Mouse (Mus musculus): ENCODE data around the gene Siah1b.

The Siah1b gene

GRCm38 (mm10) chrX:164076040-164076775, at the start of gene Siah1b:
Siah1b (minus strand) TSS chrX:164076493.
- DNase-seq (ENCODE audit: low spot score in 2 of 2): peak; percentile 80 to 86

- DNase-seq (ENCODE audit: low spot score in 2 of 2): no peak
These were observed 47.6 kb upstream of the Siah1b start for GRCm38 (mm10) chrX:164123942-164124341.

- no peak for DNase-seq (ENCODE audit: low spot score in 2 of 2)
These were observed 37.5 kb upstream of the Siah1b start for GRCm38 (mm10) chrX:164113744-164114143.

GRCm38 (mm10) chrX:164111146-164111545, 34.9 kb upstream of the Siah1b start:
- DNase-seq (ENCODE audit: low spot score in 2 of 2): no peak

GRCm38 (mm10) chrX:164102656-164103055, 26.4 kb upstream of the Siah1b start:
- DNase-seq (ENCODE audit: low spot score in 2 of 2): no peak

GRCm38 (mm10) chrX:164102198-164102597, 25.9 kb upstream of the Siah1b start:
- no peak for DNase-seq (ENCODE audit: low spot score in 2 of 2)

DNA sequence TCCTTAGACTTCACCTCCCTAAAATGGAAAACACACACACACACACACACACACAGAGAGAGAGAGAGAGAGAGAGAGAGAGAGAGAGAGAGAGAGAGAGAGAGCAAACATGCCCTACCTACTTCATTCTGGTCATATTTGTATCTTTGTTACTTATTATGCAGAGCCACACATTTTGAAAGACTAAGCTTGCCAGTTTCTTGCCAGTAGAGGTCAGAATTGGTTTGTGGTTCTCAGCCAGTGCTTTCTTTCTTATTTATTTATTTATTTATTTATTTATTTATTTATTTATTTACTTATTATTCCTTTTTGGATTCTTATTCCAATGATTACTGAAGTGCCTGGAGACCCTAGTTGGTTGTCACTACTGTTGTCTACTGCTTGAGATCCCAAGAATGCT, 25.2 kb upstream of the Siah1b start:
- no peak for DNase-seq (ENCODE audit: low spot score in 2 of 2)

DNA sequence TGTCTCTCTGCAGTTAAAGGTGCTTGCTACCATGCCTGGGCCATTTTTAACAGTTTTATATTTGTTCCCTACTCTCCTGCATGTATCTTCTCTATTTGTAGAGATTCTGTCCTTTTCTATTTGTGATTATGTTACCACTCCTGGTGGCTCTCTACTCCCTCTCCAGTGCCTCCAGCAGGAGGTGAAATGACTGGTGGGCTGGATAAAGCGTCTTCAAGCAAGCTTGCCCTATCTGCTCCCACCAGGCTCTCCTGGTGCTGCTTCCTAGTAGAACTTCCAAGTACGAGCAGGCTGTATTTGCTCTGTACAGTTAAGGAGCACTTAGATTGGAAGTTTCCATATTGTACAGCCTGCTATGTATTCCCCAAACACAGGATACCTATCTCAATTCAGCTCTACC, 19.5 kb upstream of the Siah1b start:
- DNase-seq (ENCODE audit: low spot score in 2 of 2): no peak

DNA sequence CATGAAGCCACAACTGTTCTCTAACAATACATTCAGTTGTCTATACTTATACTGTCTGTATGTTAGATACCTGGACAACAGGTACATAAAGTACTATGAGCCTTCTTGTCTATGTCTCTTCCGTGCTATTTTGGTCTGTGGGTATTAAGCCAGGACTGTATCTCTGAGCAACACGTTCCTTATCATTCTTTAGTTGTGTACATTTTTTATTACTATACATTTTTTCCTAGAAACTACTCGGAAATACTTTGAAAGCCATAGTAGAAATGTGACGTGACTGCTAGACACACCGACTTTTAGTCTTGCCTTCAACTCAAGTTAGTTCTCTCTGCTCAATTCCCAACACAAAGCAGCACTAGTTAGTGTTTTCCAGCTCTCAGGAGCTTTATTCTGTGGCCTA, 17.1 kb upstream of the Siah1b start:
- DNase-seq (ENCODE audit: low spot score in 2 of 2): no peak

GRCm38 (mm10) chrX:164092300-164093169, 16.2 kb upstream of the Siah1b start:
- no peak for DNase-seq (ENCODE audit: low spot score in 2 of 2)

GRCm38 (mm10) chrX:164089916-164090315, 13.6 kb upstream of the Siah1b start:
- DNase-seq (ENCODE audit: low spot score in 2 of 2): no peak

DNA sequence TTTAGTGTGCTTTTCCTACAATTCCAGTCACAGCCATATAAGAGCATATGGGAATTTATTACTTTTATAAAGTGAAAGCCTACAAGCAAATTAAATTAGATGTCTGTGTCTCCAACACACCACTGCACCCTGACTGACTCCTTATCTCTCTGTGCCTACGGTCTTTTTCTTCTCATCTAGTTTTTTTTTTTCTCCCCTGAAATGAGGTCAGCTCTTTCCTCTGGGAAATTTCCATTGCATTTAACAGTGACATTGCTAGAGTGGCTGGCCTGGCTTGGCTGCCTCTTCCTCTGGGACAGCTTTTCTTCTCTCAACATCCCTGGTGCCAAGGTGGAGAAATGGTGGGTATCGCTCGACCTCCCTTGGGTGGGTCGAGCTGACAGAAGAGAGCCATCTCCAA, 12.3 kb upstream of the Siah1b start, which contains the start of gene Cltrn:
TSS of gene Cltrn (plus strand) at position 249 of the 400 bp plus-strand sequence.
- no peak for DNase-seq (ENCODE audit: low spot score in 2 of 2)

DNA sequence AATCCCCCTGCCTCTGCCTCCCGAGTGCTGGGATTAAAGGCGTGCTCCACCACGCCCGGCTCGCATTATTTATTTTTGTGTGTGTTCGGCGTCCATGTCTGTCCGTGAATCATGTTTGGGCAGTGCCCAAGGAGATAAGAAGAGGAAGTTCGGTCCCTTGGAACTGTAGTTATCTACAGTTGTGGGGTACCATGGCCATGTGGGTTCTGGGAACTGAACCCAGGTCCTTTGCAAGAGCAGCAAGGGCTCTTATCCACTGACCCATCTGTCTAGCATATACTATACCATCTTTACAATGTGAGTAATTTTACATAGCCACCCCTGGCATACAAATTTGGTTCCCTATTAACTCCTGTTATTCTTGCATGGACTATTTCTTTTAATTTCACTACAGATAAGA, 5.7 kb upstream of the Siah1b start:
- DNase-seq (ENCODE audit: low spot score in 2 of 2): no peak

GRCm38 (mm10) chrX:164068968-164069367, 7.3 kb downstream of the Siah1b start:
- DNase-seq (ENCODE audit: low spot score in 2 of 2): no peak

- peak; percentile 13 to 56 for DNase-seq (ENCODE audit: low spot score in 2 of 2)
These were observed 10.1 kb downstream of the Siah1b start for GRCm38 (mm10) chrX:164066185-164066584.

DNA sequence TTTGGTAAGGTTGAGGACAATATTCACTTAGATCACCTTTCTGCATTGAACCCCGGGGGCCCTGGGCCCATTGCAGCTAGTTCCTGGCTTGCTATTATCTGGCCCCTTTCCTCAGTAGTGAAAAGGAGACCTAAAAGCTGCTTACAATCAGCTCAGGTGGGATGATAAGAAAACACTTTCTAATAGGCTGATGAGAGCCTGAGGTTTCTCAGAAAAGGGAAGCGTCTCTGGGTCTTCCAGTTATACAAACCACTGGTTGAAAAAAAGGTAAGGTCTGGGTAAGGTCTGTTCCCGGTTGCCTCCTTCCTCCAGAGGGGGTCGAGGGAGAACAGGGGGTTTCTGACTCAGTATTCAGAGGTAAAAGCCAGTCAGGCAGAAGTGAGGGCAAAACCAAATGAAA, 17.2 kb downstream of the Siah1b start:
- no peak for DNase-seq (ENCODE audit: low spot score in 2 of 2)

GRCm38 (mm10) chrX:164058523-164058922, 17.8 kb downstream of the Siah1b start:
- DNase-seq (ENCODE audit: low spot score in 2 of 2): no peak

- DNase-seq (ENCODE audit: low spot score in 2 of 2): no peak
These were observed 20.6 kb downstream of the Siah1b start for GRCm38 (mm10) chrX:164055726-164056125.

DNA sequence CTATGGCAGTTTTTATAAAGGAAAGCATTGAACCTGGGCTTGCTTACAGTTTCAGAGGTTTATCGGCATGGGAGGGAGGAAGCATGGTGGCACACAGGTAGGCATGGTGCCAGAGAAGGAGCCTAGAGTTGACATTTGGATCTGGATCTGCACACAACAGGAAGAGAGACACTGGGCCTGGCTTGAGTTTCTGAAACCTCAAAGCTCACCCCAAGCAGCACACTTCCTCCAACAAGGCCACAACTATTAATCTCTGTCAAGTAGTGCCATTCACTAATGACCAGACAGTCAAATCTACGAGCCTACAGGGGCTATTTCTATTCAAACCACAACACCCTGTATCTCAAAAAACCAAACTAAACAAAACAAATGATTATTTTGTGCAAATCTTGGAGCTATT, 29.6 kb downstream of the Siah1b start:
- no peak for DNase-seq (ENCODE audit: low spot score in 2 of 2)

GRCm38 (mm10) chrX:164042069-164042468, 34.2 kb downstream of the Siah1b start:
- DNase-seq (ENCODE audit: low spot score in 2 of 2): no peak

GRCm38 (mm10) chrX:164038882-164039281, 37.4 kb downstream of the Siah1b start:
- no peak for DNase-seq (ENCODE audit: low spot score in 2 of 2)

GRCm38 (mm10) chrX:164035931-164036330, 40.4 kb downstream of the Siah1b start:
- no peak for DNase-seq (ENCODE audit: low spot score in 2 of 2)

- DNase-seq (ENCODE audit: low spot score in 2 of 2): no peak
These were observed 40.9 kb downstream of the Siah1b start for GRCm38 (mm10) chrX:164035401-164035800.

Measured in spleen, postnatal 14 days (tissue).